Mouse (Mus musculus) neural tube, embryonic 14.5 days (tissue): ENCODE data around the gene Tomm7. TPM values are rescaled to one million over a fixed set of nuclear protein-coding genes. Genes with fewer than 3 reads are reported as not detected.

ENCODE experiments used
- polyA plus RNA-seq: library from polyadenylated mRNA; unstranded; fragments of >200 nt; fragmentation: Nextera tagmentation; extraction: Ambion mirVana; gene quantifications from 2 replicates; pipeline ENCODE4 v1.2.1, GENCODE M21; 2014

Gene Tomm7
- polyA plus RNA-seq, 1 experiment from 2014 or later, result 79.4 TPM

Other genes starting within 250 kb of the Tomm7 start
- 118 and 124 TPM in 2 replicates for gene Srpk2, start 159.5 kb downstream of the Tomm7 start, polyA plus RNA-seq
- gene Pus7, start 60.5 kb downstream of the Tomm7 start, polyA plus RNA-seq, result 19.1 and 22.4 TPM in 2 replicates
- 27.5 and 31.1 TPM in 2 replicates for gene Rint1, start 56.5 kb downstream of the Tomm7 start, polyA plus RNA-seq
- 31.1 and 42.3 TPM in 2 replicates for gene Fam126a, start 186.5 kb upstream of the Tomm7 start, polyA plus RNA-seq